Mouse (Mus musculus) hindbrain, embryonic 13.5 days (tissue): ENCODE measurements around the gene Zfp296. TPM values are rescaled to one million over a fixed set of nuclear protein-coding genes. Genes with fewer than 3 reads are reported as not detected.

ENCODE experiments used
- ATAC-seq: fragments of 200-750 bp; cut with Nextera tagmentation; 2 replicates; pipeline ENCODE4 v1.8.0; 2017; ENCODE audit warnings: moderate TSS enrichment; ENCODE audit not compliant: low FRiP score
- H3K27ac ChIP-seq: fragments of 300-500 bp; sonication (generic); 2 replicates; pipeline ENCODE4 v1.5.1; 2015; ENCODE audit warnings: inconsistent platforms, mild to moderate bottlenecking, moderate library complexity
- H3K27me3 ChIP-seq: fragments of 300-500 bp; sonication (generic); 2 replicates; pipeline ENCODE4 v1.6.1; 2015; ENCODE audit warnings: mild to moderate bottlenecking, inconsistent platforms
- H3K36me3 ChIP-seq: fragments of 300-500 bp; sonication (generic); 2 replicates; pipeline ENCODE4 v1.6.1; 2015; ENCODE audit warnings: mild to moderate bottlenecking, inconsistent platforms
- H3K4me1 ChIP-seq: fragments of 300-500 bp; sonication (generic); replicated peaks from 2 replicates; pipeline ENCODE4 v1.6.1; 2015; ENCODE audit warnings: inconsistent platforms
- H3K4me2 ChIP-seq: fragments of 300-500 bp; sonication (generic); 2 replicates; pipeline ENCODE4 v1.6.1; 2015; ENCODE audit warnings: inconsistent platforms, mild to moderate bottlenecking, moderate library complexity
- H3K4me3 ChIP-seq: fragments of 300-500 bp; sonication (generic); 2 replicates; pipeline ENCODE4 v1.5.1; 2015; ENCODE audit warnings: mild to moderate bottlenecking, inconsistent platforms
- H3K9ac ChIP-seq: fragments of 300-500 bp; sonication (generic); 2 replicates; pipeline ENCODE4 v1.6.1; 2015; ENCODE audit warnings: mild to moderate bottlenecking, inconsistent platforms
- H3K9me3 ChIP-seq: fragments of 300-500 bp; sonication (generic); 2 replicates; pipeline ENCODE4 v1.6.1; 2016; ENCODE audit warnings: inconsistent platforms
- WGBS: fragments of 180-500 bp; shearing (Covaris S2); methylation state at CpG from one replicate; pipeline ENCODE4 v1.1.7; 2015; 5-methylcytosine and 5-hydroxymethylcytosine counted together
- polyA plus RNA-seq: library from polyadenylated mRNA; unstranded; fragments of >200 nt; fragmentation: Nextera tagmentation; extraction: Ambion mirVana; gene quantifications from 2 replicates; pipeline ENCODE4 v1.2.1, GENCODE M21; 2015

The Zfp296 gene
- 0.17 and 0.22 TPM in 2 replicates for polyA plus RNA-seq

DNA sequence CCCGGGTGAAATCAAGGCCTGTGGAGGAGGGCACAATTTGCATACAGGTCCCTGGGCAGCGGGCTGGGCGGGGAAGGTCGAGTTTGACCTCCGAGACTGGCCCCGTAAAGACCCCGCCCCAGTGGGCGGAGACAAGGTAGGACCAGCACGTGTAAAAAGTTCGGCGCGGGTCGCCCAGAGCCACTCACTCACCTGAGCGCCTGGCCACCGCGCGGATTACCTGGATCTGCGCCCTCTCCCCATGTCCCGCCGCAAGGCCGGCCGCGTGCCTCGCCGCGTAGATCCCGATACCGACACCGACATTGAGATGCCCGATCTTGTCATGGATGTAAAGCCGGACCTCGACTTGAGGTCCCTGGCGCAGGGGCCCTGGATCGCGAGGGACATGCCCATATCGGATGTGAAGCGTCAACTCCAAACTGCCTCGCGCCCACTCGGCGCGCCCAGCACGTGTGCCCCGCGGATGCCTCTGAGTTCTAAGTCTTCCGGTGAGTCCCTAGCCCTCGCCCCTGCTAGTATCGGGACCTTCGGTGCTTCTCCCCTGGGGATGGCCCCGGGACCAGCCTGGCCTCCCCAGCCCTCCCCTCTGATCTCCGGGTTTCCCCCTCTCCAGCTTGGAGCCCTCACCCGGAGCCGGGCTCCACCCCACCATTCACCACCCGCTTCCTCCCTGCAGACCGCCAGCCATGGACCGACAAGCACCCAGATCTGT is at the start of gene Zfp296, which contains the start of gene Gemin7:
Zfp296 (plus strand) TSS at position 147 of the 712 bp plus-strand sequence.
Gemin7 (minus strand) TSS at position 455 of the 712 bp plus-strand sequence.
- H3K9ac ChIP-seq: peak within 1 kb of the TSS; percentile 59; the same call in 1 of the 2 replicates
- peaks cover 28% of the 10 kb centered on the region for H3K36me3 ChIP-seq
- H3K4me2 ChIP-seq: peak within 1 kb of the TSS; percentile 53
- H3K4me3 ChIP-seq: peak within 1 kb of the TSS; percentile 31
- no peak within 1 kb of the TSS for H3K27ac ChIP-seq
- under 1% methylated on average over 54 of the region's 56 CpGs for WGBS
- ATAC-seq: no peak
- H3K9me3 ChIP-seq: no peaks in the 10 kb centered on the region
- peaks cover 24% of the 10 kb centered on the region for H3K4me1 ChIP-seq
- peaks cover 66% of the 10 kb centered on the region for H3K27me3 ChIP-seq

DNA sequence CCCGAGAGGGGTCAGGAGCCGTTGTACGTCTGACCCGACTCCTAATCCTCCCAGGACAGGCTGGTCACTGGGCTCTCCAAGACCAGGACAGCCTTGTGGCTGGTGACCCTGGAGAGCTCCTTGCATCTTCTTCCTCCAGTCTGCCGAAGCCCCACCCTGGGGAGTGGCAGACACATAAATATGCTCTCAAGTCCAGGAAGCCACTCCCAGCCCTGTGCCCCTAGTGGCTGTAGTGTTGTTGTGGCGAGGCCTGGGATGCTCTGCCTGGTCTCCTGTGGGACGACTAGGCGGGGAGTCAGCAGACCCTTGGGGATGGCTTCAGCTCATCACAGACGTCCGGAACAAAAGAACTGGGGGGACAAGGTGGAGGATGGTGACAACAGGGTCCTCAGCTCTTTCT is 46.0 kb upstream of the Zfp296 start:
- H3K27ac ChIP-seq: no peak overlapping the region
- H3K4me1 ChIP-seq: no peaks in the 10 kb centered on the region; the same call in 1 of the 2 replicates
- no peak overlapping the region for H3K9ac ChIP-seq
- no peak overlapping the region for H3K4me2 ChIP-seq
- no peak for ATAC-seq
- 77% methylated on average over 10 of the region's 10 CpGs for WGBS
- no peaks in the 10 kb centered on the region for H3K9me3 ChIP-seq
- H3K4me3 ChIP-seq: no peak overlapping the region
- peaks cover 69% of the 10 kb centered on the region for H3K36me3 ChIP-seq
- no peaks in the 10 kb centered on the region for H3K27me3 ChIP-seq

DNA sequence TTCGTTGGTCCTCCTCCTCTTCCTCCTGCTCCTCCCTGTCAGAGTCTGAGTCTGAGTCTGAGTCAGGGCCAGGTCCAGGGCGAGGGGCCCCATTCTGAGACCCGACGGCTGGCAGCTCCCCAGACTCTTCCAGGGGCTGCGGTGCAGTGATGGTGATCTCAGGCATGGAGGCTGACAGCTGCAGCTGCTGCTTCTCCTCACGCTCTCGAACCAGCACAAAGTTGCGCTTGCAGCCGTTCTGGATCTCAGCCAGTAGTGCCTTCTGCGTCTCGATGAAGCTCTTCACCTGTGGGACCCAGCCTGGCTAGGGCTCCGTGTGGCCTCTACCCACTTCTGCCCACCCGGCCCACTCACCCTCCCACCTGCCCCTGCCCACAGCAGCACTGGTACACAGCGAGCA is 44.8 kb upstream of the Zfp296 start:
- H3K27me3 ChIP-seq: no peaks in the 10 kb centered on the region
- no peaks in the 10 kb centered on the region for H3K9me3 ChIP-seq
- peaks cover 6% of the 10 kb centered on the region for H3K4me1 ChIP-seq
- 88% methylated on average over 14 of the region's 14 CpGs for WGBS
- H3K4me2 ChIP-seq: no peak overlapping the region
- H3K4me3 ChIP-seq: no peak overlapping the region
- H3K9ac ChIP-seq: no peak overlapping the region
- no peak overlapping the region for H3K27ac ChIP-seq
- peaks cover 69% of the 10 kb centered on the region for H3K36me3 ChIP-seq
- no peak for ATAC-seq

DNA sequence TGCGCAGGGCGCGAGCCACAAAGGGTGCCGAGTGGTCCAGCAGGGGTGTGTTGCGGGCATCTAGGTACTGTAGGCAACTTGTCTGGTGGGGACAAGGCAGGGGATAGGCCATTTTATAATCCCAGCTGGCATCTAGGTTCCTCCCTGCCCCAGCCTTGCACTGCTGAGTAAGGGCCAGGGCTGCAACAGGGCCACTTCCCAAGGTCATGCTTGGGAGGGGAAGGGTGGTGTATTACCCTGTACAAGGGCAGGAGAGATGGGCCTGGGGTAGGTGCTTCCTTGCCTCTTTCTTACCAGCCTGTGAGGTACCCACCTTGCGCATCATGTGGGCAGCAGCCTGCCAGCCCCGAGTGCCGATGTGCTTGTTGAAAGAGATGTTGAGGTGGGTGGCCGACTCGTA is 42.4 kb upstream of the Zfp296 start:
- ATAC-seq: no peak
- Histone ChIP-seq H3K27me3 (no peaks in the 10 kb centered on the region), H3K4me2 (no peak overlapping the region), H3K27ac (no peak overlapping the region), H3K9me3 (no peaks in the 10 kb centered on the region), H3K4me1 (peaks cover 10% of the 10 kb centered on the region), H3K4me3 (no peak overlapping the region), H3K36me3 (peaks cover 55% of the 10 kb centered on the region), H3K9ac (no peak overlapping the region)
- 93% methylated on average over 10 of the region's 10 CpGs for WGBS

DNA sequence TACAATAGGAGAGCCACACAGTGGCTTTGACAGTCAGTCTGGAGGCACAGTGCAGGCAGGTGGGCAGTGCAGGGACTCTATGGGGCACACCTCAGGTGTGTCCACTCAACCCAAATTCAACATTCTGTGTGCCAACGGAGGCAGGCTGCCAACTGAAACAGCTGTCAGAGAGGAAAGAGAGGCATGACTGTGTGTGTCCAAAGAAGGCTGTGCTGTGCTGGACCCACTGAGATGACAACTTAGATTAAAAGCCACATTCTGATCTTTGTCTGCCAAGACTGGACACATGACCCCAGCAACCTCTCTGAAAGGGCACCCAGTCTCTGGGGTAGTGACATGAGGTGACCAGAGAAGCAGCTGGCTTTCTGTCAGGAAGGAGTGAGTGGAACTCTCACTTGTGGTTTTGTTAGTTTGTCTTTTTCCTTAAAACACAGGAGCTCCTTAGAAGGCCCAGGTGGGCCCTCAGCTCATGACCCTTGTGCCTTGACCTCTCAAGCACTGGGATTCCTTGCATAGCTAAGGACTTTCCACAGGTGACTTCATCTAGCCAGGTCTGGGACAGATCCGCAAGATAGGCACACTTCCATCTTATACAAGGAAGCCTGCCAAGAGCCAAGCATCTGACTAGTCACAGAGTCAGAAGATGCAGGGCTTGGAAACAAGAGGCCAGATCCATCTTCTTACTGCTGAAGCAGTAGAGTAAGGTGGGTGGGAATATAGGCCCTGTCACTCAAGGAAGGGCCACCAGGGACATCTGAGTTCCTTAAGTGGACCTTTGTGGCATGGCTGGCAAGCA is 36.1 kb upstream of the Zfp296 start:
- Histone ChIP-seq H3K9me3 (no peaks in the 10 kb centered on the region), H3K27me3 (no peaks in the 10 kb centered on the region), H3K27ac (peak overlapping the region; percentile 70; the same call in 1 of the 2 replicates), H3K4me2 (no peak overlapping the region), H3K4me3 (no peak overlapping the region), H3K36me3 (no peaks in the 10 kb centered on the region), H3K9ac (peak overlapping the region; percentile 13; the same call in 1 of the 2 replicates), H3K4me1 (peaks cover 48% of the 10 kb centered on the region)
- ATAC-seq: no peak
- WGBS: 94% methylated on average over 2 of the region's 2 CpGs

DNA sequence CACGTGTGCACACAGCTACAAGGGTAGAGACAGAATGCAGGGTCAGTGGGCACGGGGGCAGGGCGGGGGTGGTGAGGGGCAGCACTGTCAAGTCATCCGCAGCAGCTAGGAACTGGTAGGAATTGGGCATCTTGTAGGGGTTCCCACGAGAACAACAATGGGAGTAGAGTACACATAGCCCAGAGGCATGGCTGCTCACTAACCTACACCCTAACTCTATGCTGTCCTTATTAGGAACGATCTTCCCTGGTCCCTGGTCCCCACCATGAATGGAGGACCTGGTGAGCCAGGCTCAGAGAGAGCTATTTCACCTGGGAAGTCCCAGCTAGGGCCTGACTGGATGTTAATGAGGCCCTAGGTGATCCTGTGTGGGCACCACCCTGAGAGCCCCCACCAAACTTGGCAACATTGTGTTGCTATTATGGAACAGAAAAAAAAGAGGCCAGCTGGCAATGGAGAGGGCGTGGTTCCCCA is 35.4 kb upstream of the Zfp296 start:
- Histone ChIP-seq H3K4me2 (no peak overlapping the region; the same call in 1 of the 2 replicates), H3K4me3 (no peak overlapping the region), H3K9ac (peak overlapping the region; percentile 20; the same call in 1 of the 2 replicates), H3K36me3 (no peaks in the 10 kb centered on the region), H3K27me3 (no peaks in the 10 kb centered on the region), H3K9me3 (no peaks in the 10 kb centered on the region), H3K27ac (peak overlapping the region; percentile 70), H3K4me1 (peaks cover 51% of the 10 kb centered on the region)
- WGBS: 59% methylated on average over 7 of the region's 7 CpGs
- peak; percentile 5; the same call in 1 of the 2 replicates for ATAC-seq

DNA sequence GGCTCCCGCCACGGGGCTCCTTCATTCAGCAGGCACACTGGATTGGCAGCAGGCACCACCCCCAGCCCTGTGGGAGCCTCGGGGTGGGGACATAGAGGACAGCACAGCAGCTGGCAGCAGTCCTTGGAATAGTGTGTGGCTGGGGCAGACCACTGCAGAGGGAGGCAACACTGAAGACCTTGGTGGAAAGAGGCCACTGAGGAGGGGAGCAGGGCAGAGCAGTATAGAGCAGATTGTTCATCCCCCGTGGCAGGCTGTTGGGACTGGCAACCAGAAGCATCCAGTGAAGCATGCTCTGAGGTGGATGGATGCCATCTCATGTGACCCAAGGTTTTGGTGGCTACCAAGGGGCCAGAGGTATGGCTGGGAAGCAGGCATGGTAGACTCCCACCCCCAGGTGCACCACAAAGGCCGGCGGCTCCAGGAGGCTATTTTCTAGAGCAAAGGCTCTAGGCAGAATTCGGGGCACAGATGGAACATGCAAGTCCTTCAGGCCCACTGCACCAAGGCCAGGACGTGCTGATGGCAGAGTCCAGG is 34.9 kb upstream of the Zfp296 start:
- Histone ChIP-seq H3K4me2 (no peak overlapping the region; the same call in 1 of the 2 replicates), H3K27ac (peak overlapping the region; percentile 70), H3K4me3 (no peak overlapping the region), H3K36me3 (no peaks in the 10 kb centered on the region), H3K27me3 (no peaks in the 10 kb centered on the region), H3K9ac (peak overlapping the region; percentile 20; the same call in 1 of the 2 replicates), H3K4me1 (peaks cover 50% of the 10 kb centered on the region), H3K9me3 (no peaks in the 10 kb centered on the region)
- 49% methylated on average over 8 of the region's 8 CpGs for WGBS
- peak; percentile 74 for ATAC-seq

DNA sequence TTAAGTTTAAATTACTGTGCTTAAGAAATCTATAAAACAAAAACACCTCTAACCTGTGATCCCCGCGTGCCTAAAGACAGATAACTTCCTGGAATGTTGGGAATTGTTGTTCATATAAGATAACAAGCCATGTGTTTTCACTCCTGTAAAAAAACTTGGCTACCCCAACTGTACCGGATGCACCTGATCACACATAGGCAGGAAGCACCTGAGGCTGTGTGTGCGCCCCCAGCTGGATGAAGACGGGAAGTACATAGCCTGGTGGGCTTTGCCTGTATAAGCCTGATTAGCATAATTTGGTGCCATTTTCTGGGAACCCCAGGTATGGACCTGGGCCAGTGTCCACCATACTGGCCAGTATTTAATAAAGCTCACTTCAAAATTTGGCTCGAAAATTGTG is 33.5 kb upstream of the Zfp296 start:
- H3K9ac ChIP-seq: no peak overlapping the region
- H3K4me2 ChIP-seq: no peak overlapping the region
- H3K27ac ChIP-seq: no peak overlapping the region
- peaks cover 55% of the 10 kb centered on the region for H3K4me1 ChIP-seq
- H3K27me3 ChIP-seq: no peaks in the 10 kb centered on the region
- no peak overlapping the region for H3K4me3 ChIP-seq
- 60% methylated on average over 6 of the region's 6 CpGs for WGBS
- no peaks in the 10 kb centered on the region for H3K9me3 ChIP-seq
- no peaks in the 10 kb centered on the region for H3K36me3 ChIP-seq
- no peak for ATAC-seq

DNA sequence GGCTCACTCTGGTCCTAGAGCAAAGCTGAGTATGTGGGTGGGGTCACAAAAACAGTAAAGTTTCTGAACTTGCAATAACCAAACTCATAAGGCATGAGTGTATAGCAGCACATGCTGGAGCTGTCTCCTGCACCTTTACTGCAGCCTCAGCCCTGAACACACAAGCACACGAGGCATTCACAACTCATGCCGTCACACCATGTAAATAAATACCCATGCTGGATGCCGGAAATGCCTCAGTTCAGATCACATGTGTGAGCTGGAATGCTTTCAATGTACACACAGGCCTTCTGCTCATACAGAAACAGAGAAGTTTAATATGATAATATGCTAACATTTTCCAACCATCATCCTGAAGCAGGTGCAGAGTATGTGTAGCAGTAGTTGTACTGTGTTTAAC is 31.1 kb upstream of the Zfp296 start:
- Histone ChIP-seq H3K27ac (no peak overlapping the region), H3K4me2 (no peak overlapping the region), H3K36me3 (no peaks in the 10 kb centered on the region), H3K4me1 (peaks cover 58% of the 10 kb centered on the region), H3K27me3 (no peaks in the 10 kb centered on the region), H3K9me3 (no peaks in the 10 kb centered on the region), H3K9ac (no peak overlapping the region), H3K4me3 (no peak overlapping the region)
- ATAC-seq: no peak
- WGBS: 75% methylated on average over 3 of the region's 3 CpGs

DNA sequence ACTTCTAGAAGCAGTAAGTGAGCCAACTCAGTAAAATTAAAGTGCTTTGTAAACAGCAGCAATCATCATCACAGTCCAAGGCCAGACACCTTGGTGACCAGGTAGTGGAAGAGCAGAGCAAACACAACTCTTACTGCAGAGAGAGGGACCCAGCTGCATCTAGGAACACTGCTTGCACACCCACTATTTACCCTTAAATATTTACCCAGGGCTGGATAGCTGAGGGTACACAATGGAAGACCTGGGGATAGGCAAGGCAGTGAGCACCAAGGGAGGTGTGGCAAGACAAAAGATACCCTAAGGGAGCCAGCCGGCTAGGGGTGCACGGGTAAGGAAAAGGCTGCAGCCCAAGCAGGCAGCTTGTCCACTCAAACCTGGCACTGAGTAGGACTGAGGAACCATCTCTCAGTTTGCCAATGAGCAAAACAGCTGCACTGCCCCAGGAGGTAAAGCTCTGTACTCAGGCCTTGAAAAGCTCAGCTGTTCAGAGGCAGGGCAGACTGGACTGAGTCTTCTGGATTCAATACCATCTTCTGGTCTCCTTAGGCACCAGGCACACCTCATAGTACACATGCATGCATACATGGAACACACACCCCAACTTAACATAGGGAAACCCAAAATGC is 29.6 kb upstream of the Zfp296 start:
- H3K4me2 ChIP-seq: no peak overlapping the region
- WGBS: 63% methylated on average over 2 of the region's 2 CpGs
- no peak overlapping the region for H3K4me3 ChIP-seq
- no peaks in the 10 kb centered on the region for H3K27me3 ChIP-seq
- no peak overlapping the region for H3K9ac ChIP-seq
- H3K27ac ChIP-seq: no peak overlapping the region
- peaks cover 47% of the 10 kb centered on the region for H3K4me1 ChIP-seq
- ATAC-seq: no peak
- no peaks in the 10 kb centered on the region for H3K9me3 ChIP-seq
- H3K36me3 ChIP-seq: peaks cover 6% of the 10 kb centered on the region

DNA sequence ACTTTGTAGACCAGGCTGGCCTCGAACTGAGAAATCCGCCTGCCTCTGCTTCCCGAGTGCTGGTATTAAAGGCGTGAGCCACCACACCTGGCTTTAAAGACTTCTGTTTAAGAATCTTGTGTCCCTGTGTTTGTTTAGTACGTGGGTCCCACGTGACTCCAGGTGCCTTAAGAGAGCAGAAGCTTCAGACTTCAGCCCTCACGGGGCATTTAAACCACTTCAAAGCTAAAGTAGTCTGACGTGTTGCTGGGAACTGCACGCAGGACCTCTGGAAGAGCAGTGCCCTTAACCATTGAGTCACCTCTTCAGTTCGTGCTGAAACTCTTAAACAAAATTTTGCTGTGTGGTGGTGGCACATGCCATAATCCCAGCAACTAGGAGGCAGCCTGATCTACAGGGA is 27.7 kb upstream of the Zfp296 start:
- Histone ChIP-seq H3K36me3 (peaks cover 25% of the 10 kb centered on the region), H3K4me2 (no peak overlapping the region), H3K9me3 (no peaks in the 10 kb centered on the region), H3K4me3 (no peak overlapping the region), H3K9ac (no peak overlapping the region), H3K4me1 (peaks cover 51% of the 10 kb centered on the region), H3K27me3 (no peaks in the 10 kb centered on the region), H3K27ac (no peak overlapping the region)
- no peak for ATAC-seq
- 94% methylated on average over 10 of the region's 10 CpGs for WGBS

DNA sequence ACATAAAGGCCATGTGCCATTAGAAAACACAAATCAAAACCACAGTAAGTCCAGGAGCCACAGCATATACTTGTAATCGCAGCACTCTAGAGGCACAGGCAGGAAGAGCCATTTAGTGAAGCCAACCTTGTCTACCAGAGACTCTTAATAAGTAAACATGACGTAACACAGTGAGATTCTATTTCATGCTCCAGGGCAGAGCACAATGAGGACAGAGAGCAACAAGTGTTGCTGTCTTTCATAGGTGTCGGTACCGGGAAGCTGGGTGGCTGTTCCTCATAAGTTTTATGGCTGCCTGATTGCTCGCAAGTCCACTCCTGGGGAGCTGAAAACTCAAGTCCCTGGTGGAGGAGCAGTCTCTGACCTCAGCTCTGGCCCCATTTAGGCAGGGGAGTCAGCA is 25.5 kb upstream of the Zfp296 start:
- Histone ChIP-seq H3K4me1 (peaks cover 44% of the 10 kb centered on the region), H3K4me3 (no peak overlapping the region), H3K9ac (no peak overlapping the region), H3K27me3 (no peaks in the 10 kb centered on the region), H3K4me2 (no peak overlapping the region), H3K36me3 (peaks cover 37% of the 10 kb centered on the region), H3K27ac (no peak overlapping the region), H3K9me3 (no peaks in the 10 kb centered on the region)
- ATAC-seq: no peak
- WGBS: 86% methylated on average over 5 of the region's 5 CpGs
